Mouse (Mus musculus) forebrain, embryonic 15.5 days (tissue): Measurements from ENCODE around the gene Fam160a2. TPM values are rescaled to one million over a fixed set of nuclear protein-coding genes. Genes with fewer than 3 reads are reported as not detected.
"Not testable (repeated sequence)": the region's sequence is repeated elsewhere in the genome, so short reads cannot be mapped to it uniquely, and the experiment has no call there.

Experiments used
- ATAC-seq: fragments of 200-750 bp; cut with Nextera tagmentation; replicated peaks from 2 replicates; pipeline ENCODE4 v1.8.0; 2017; ENCODE audit warnings: mild to moderate bottlenecking, moderate TSS enrichment, moderate library complexity
- H3K27ac ChIP-seq: fragments of 300-500 bp; sonication (generic); replicated peaks from 2 replicates; pipeline ENCODE4 v1.5.1; 2015; ENCODE audit warnings: mild to moderate bottlenecking, inconsistent platforms
- H3K27me3 ChIP-seq: fragments of 300-500 bp; sonication (generic); 2 replicates; pipeline ENCODE4 v1.6.1; 2015; ENCODE audit warnings: inconsistent platforms
- H3K36me3 ChIP-seq: fragments of 300-500 bp; sonication (generic); 2 replicates; pipeline ENCODE4 v1.6.1; 2015; ENCODE audit warnings: mild to moderate bottlenecking, inconsistent platforms
- H3K4me1 ChIP-seq: fragments of 300-500 bp; sonication (generic); 2 replicates; pipeline ENCODE4 v1.6.1; 2015; ENCODE audit warnings: inconsistent platforms
- H3K4me2 ChIP-seq: fragments of 300-500 bp; sonication (generic); replicated peaks from 2 replicates; pipeline ENCODE4 v1.6.1; 2015; ENCODE audit warnings: mild to moderate bottlenecking, inconsistent platforms
- H3K4me3 ChIP-seq: fragments of 300-500 bp; sonication (generic); 2 replicates; pipeline ENCODE4 v1.5.1; 2015; ENCODE audit warnings: mild to moderate bottlenecking, inconsistent platforms
- H3K9ac ChIP-seq: fragments of 300-500 bp; sonication (generic); replicated peaks from 2 replicates; pipeline ENCODE4 v1.6.1; 2015; ENCODE audit warnings: mild to moderate bottlenecking, inconsistent platforms
- H3K9me3 ChIP-seq: fragments of 300-500 bp; sonication (generic); 2 replicates; pipeline ENCODE4 v1.6.1; 2016; ENCODE audit warnings: inconsistent platforms
- WGBS: fragments of 180-500 bp; shearing (Covaris S2); methylation state at CpG from one replicate; pipeline ENCODE4 v1.1.7; 2015; ENCODE audit warnings: mixed read lengths; 5-methylcytosine and 5-hydroxymethylcytosine counted together
- polyA plus RNA-seq: library from polyadenylated mRNA; unstranded; fragments of >200 nt; fragmentation: Nextera tagmentation; extraction: Ambion mirVana; gene quantifications from 2 replicates; pipeline ENCODE4 v1.2.1, GENCODE M21; 2015

The Fam160a2 gene
- polyA plus RNA-seq, 1 experiment from 2014 or later: 50.6 TPM

- no peak overlapping the region for H3K27ac ChIP-seq
- H3K4me2 ChIP-seq: no peak overlapping the region
- H3K4me1 ChIP-seq: no peaks in the 10 kb centered on the region
- H3K27me3 ChIP-seq: no peaks in the 10 kb centered on the region
- 96% methylated on average over 7 of the region's 7 CpGs for WGBS
- ATAC-seq: no peak
- H3K4me3 ChIP-seq: no peak overlapping the region
- no peaks in the 10 kb centered on the region for H3K9me3 ChIP-seq
- no peaks in the 10 kb centered on the region for H3K36me3 ChIP-seq
- no peak overlapping the region for H3K9ac ChIP-seq
Observed at GRCm38 (mm10) chr7:105416529-105416928, 16.7 kb upstream of the Fam160a2 start.

- Histone ChIP-seq H3K27me3 (no peaks in the 10 kb centered on the region), H3K4me2 (no peak overlapping the region), H3K4me1 (no peaks in the 10 kb centered on the region), H3K4me3 (no peak overlapping the region), H3K9me3 (no peaks in the 10 kb centered on the region), H3K36me3 (no peaks in the 10 kb centered on the region), H3K9ac (no peak overlapping the region), H3K27ac (no peak overlapping the region)
- no peak for ATAC-seq
- 63% methylated on average over 6 of the region's 6 CpGs for whole genome bisulfite sequencing
Observed at GRCm38 (mm10) chr7:105414385-105414784, 14.5 kb upstream of the Fam160a2 start.

GRCm38 (mm10) chr7:105411874-105412632, 12.2 kb upstream of the Fam160a2 start:
- WGBS: 59% methylated on average over 8 of the region's 8 CpGs
- not testable (repeated sequence) for H3K9me3 ChIP-seq, H3K9ac ChIP-seq, H3K4me2 ChIP-seq, H3K27ac ChIP-seq, H3K4me1 ChIP-seq, H3K36me3 ChIP-seq, H3K4me3 ChIP-seq, H3K27me3 ChIP-seq
- peak; percentile 60 for ATAC-seq

GRCm38 (mm10) chr7:105406322-105406721, 6.5 kb upstream of the Fam160a2 start:
- no peak for ATAC-seq
- no peak overlapping the region for H3K9ac ChIP-seq

GRCm38 (mm10) chr7:105404268-105404667, 4.4 kb upstream of the Fam160a2 start, which contains the start of gene Cnga4:
TSS of gene Cnga4 (plus strand) at chr7:105404568.
- no peak within 1 kb of the TSS for H3K4me2 ChIP-seq
- H3K9ac ChIP-seq: no peak within 1 kb of the TSS
- no peaks in the 10 kb centered on the region for H3K27me3 ChIP-seq
- no peak for ATAC-seq
- H3K4me1 ChIP-seq: peaks cover 7% of the 10 kb centered on the region
- WGBS: 81% methylated on average over 5 of the region's 5 CpGs
- H3K9me3 ChIP-seq: no peaks in the 10 kb centered on the region
- no peak within 1 kb of the TSS for H3K27ac ChIP-seq
- no peak within 1 kb of the TSS for H3K4me3 ChIP-seq
- no peaks in the 10 kb centered on the region for H3K36me3 ChIP-seq

More at GRCm38 (mm10) chr7:105406322-105406721, 6.5 kb upstream of the Fam160a2 start:
- no peak overlapping the region for H3K4me2 ChIP-seq
- H3K36me3 ChIP-seq: no peaks in the 10 kb centered on the region
- H3K9me3 ChIP-seq: no peaks in the 10 kb centered on the region
- no peaks in the 10 kb centered on the region for H3K27me3 ChIP-seq
- no peak overlapping the region for H3K27ac ChIP-seq
- H3K4me3 ChIP-seq: no peak overlapping the region
- WGBS: 70% methylated on average over 1 of the region's 1 CpGs
- no peaks in the 10 kb centered on the region for H3K4me1 ChIP-seq

- Histone ChIP-seq H3K27ac (peak overlapping the region; percentile 70), H3K9me3 (no peaks in the 10 kb centered on the region), H3K4me3 (peak overlapping the region; percentile 86), H3K9ac (peak overlapping the region; percentile 90), H3K4me1 (peaks cover 28% of the 10 kb centered on the region), H3K36me3 (no peaks in the 10 kb centered on the region), H3K27me3 (no peaks in the 10 kb centered on the region), H3K4me2 (peak overlapping the region; percentile 70)
- WGBS: 1% methylated on average over 25 of the region's 25 CpGs
- ATAC-seq: peak; percentile 70
Observed at GRCm38 (mm10) chr7:105399058-105399934, 558 bp downstream of the Fam160a2 start.

GRCm38 (mm10) chr7:105396126-105396525, 3.7 kb downstream of the Fam160a2 start:
- H3K27ac ChIP-seq: no peak overlapping the region
- peaks cover 28% of the 10 kb centered on the region for H3K4me1 ChIP-seq
- 0 out of 2 replicates have a peak, but pooled peaks cover 4% of the 10 kb centered on the region for H3K36me3 ChIP-seq
- ATAC-seq: no peak
- no peak overlapping the region for H3K4me3 ChIP-seq
- no peaks in the 10 kb centered on the region for H3K27me3 ChIP-seq
- H3K9ac ChIP-seq: no peak overlapping the region
- H3K4me2 ChIP-seq: no peak overlapping the region
- H3K9me3 ChIP-seq: no peaks in the 10 kb centered on the region

GRCm38 (mm10) chr7:105395131-105395820, 4.6 kb downstream of the Fam160a2 start:
- Histone ChIP-seq H3K4me1 (peaks cover 22% of the 10 kb centered on the region), H3K27ac (no peak overlapping the region), H3K4me3 (no peak overlapping the region), H3K36me3 (0 out of 2 replicates have a peak, but pooled peaks cover 4% of the 10 kb centered on the region), H3K4me2 (no peak overlapping the region), H3K27me3 (no peaks in the 10 kb centered on the region), H3K9me3 (no peaks in the 10 kb centered on the region), H3K9ac (no peak overlapping the region)
- ATAC-seq: no peak

GRCm38 (mm10) chr7:105394606-105395005, 5.2 kb downstream of the Fam160a2 start:
- H3K4me1 ChIP-seq: peaks cover 22% of the 10 kb centered on the region
- ATAC-seq: no peak
- no peak overlapping the region for H3K4me2 ChIP-seq
- H3K4me3 ChIP-seq: no peak overlapping the region
- H3K36me3 ChIP-seq: peaks cover 10% of the 10 kb centered on the region
- no peaks in the 10 kb centered on the region for H3K9me3 ChIP-seq
- no peak overlapping the region for H3K9ac ChIP-seq
- no peak overlapping the region for H3K27ac ChIP-seq
- H3K27me3 ChIP-seq: no peaks in the 10 kb centered on the region
- 71% methylated on average over 1 of the region's 1 CpGs for WGBS

- H3K4me2 ChIP-seq: no peak overlapping the region
- 93% methylated on average over 2 of the region's 2 CpGs for WGBS
- no peak for ATAC-seq
- H3K36me3 ChIP-seq: peaks cover 48% of the 10 kb centered on the region
- H3K27me3 ChIP-seq: no peaks in the 10 kb centered on the region
- 0 out of 2 replicates have a peak, but pooled peaks cover 5% of the 10 kb centered on the region for H3K4me1 ChIP-seq
- H3K9me3 ChIP-seq: no peaks in the 10 kb centered on the region
- H3K9ac ChIP-seq: no peak overlapping the region
- H3K27ac ChIP-seq: no peak overlapping the region
- no peak overlapping the region for H3K4me3 ChIP-seq
Observed at GRCm38 (mm10) chr7:105390236-105390635, 9.6 kb downstream of the Fam160a2 start.

- Histone ChIP-seq H3K36me3 (peaks cover 74% of the 10 kb centered on the region), H3K27me3 (no peaks in the 10 kb centered on the region), H3K9me3 (no peaks in the 10 kb centered on the region), H3K4me2 (no peak overlapping the region), H3K4me3 (no peak overlapping the region), H3K27ac (no peak overlapping the region), H3K9ac (no peak overlapping the region), H3K4me1 (no peaks in the 10 kb centered on the region)
- WGBS: 96% methylated on average over 2 of the region's 2 CpGs
- no peak for ATAC-seq
Observed at GRCm38 (mm10) chr7:105387696-105388095, 12.2 kb downstream of the Fam160a2 start.

- no peak for ATAC-seq
- H3K27ac ChIP-seq: no peak overlapping the region
- no peak overlapping the region for H3K9ac ChIP-seq
- no peaks in the 10 kb centered on the region for H3K4me1 ChIP-seq
- no peaks in the 10 kb centered on the region for H3K27me3 ChIP-seq
- no peak overlapping the region for H3K4me2 ChIP-seq
- H3K4me3 ChIP-seq: no peak overlapping the region
- peaks cover 81% of the 10 kb centered on the region for H3K36me3 ChIP-seq
- WGBS: 98% methylated on average over 3 of the region's 3 CpGs
- no peaks in the 10 kb centered on the region for H3K9me3 ChIP-seq
Observed at GRCm38 (mm10) chr7:105380329-105380728, 19.5 kb downstream of the Fam160a2 start.
